Mouse (Mus musculus) bone marrow, adult 2 months (tissue): ENCODE data around the gene Glmn. TPM values are rescaled to one million over a fixed set of nuclear protein-coding genes. Genes with fewer than 3 reads are reported as not detected.

Experiments used
- H3K27ac ChIP-seq: fragments of 200-500 bp; 2 replicates; pipeline ENCODE4 v1.5.1; 2012; ENCODE audit warnings: low read depth, mild to moderate bottlenecking, control low read depth, inconsistent platforms, low read length; ENCODE audit not compliant: control insufficient read depth, poor library complexity, insufficient read depth
- H3K4me1 ChIP-seq: fragments of 200-500 bp; 2 replicates; pipeline ENCODE4 v1.6.1; 2011; ENCODE audit warnings: low read length; ENCODE audit not compliant: control insufficient read depth, insufficient read depth
- H3K4me3 ChIP-seq: fragments of 200-500 bp; replicated peaks from 2 replicates; pipeline ENCODE3; 2011; ENCODE audit warnings: mild to moderate bottlenecking, low read depth, low read length, control low read depth; ENCODE audit not compliant: control insufficient read depth
- CTCF ChIP-seq: fragments of 200-500 bp; IDR thresholded peaks from 2 replicates; pipeline ENCODE4 v1.5.1; 2011; ENCODE audit warnings: low read length, control low read depth; ENCODE audit not compliant: control insufficient read depth, insufficient read depth
- POLR2A ChIP-seq: fragments of 200-500 bp; IDR thresholded peaks from 2 replicates; pipeline ENCODE4 v1.6.1; 2011; ENCODE audit warnings: low read depth, mild to moderate bottlenecking, control low read depth, low read length, borderline replicate concordance; ENCODE audit not compliant: control insufficient read depth
- WGBS: fragments of 180-500 bp; shearing (Covaris S2); methylation state at CpG from one replicate; pipeline ENCODE4 v1.1.7; 2018; 5-methylcytosine and 5-hydroxymethylcytosine counted together
- polyA plus RNA-seq: library from polyadenylated mRNA; stranded (reverse); fragments of >200 nt; gene quantifications from 2 replicates; pipeline ENCODE4 v1.2.4, GENCODE M21; 2011; ENCODE audit warnings: low replicate concordance; ENCODE audit not compliant: missing spikeins, insufficient read depth, insufficient read length

Gene Glmn
- polyA plus RNA-seq, 1 experiment = 4.6 TPM

DNA sequence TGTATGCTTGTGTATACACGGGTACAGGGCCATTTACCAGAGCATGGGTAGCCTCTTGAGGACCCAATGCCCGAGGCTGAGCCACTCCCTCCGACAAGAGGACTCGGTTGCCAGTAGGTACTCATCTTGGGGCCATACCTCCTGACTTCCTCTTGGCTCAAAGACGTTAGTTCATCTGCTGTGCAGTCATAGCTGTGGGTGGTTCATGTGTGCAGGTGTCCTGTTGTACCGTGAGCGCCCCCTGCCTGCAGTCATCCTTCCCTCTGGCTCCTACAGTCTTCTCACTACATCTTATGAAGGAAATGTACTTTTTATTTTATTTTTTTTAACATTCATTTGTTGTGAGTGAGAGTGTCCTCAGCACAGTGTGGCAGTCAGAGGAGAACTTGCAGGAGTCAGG is 84.1 kb downstream of the Glmn start:
- 13% methylated on average over 7 of the region's 7 CpGs for WGBS
- peak; percentile 92 for TF ChIP-seq CTCF
- no peak for TF ChIP-seq POLR2A
- Histone ChIP-seq H3K4me3 (no peak overlapping the region), H3K4me1 (peaks cover 2% of the 10 kb centered on the region; the same call in 1 of the 2 replicates), H3K27ac (no peak overlapping the region)

- H3K27ac ChIP-seq = no peak overlapping the region
- TF ChIP-seq POLR2A (no peak), CTCF (no peak)
- H3K4me1 ChIP-seq = peaks cover 2% of the 10 kb centered on the region; the same call in 1 of the 2 replicates
- WGBS = 64% methylated on average over 2 of the region's 2 CpGs
- H3K4me3 ChIP-seq = no peak overlapping the region
Observed at GRCm38 (mm10) chr5:107511326-107511725, 86.4 kb downstream of the Glmn start.

DNA sequence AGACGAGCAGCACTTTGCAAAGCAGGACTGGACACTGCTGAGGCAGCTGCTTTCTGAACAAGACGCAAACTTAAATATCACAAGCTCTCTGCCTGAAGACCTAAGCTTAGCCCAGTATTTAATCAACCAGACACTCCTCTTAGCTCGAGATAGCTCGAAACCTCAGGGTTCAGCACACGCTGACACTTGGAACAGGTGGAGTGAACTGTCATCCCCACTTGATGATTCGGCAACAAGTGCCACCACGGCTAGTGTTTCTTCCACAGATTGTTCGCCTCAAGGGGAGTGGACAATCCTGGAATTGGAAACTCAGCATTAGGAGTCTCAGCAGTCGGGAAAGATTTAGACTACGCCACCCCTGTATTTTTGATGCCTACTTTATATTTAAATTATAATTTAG is 87.2 kb downstream of the Glmn start:
- WGBS = 85% methylated on average over 10 of the region's 10 CpGs
- no peak overlapping the region for H3K27ac ChIP-seq
- no peak overlapping the region for H3K4me3 ChIP-seq
- H3K4me1 ChIP-seq = peaks cover 2% of the 10 kb centered on the region; the same call in 1 of the 2 replicates
- TF ChIP-seq POLR2A = no peak
- no peak for TF ChIP-seq CTCF

DNA sequence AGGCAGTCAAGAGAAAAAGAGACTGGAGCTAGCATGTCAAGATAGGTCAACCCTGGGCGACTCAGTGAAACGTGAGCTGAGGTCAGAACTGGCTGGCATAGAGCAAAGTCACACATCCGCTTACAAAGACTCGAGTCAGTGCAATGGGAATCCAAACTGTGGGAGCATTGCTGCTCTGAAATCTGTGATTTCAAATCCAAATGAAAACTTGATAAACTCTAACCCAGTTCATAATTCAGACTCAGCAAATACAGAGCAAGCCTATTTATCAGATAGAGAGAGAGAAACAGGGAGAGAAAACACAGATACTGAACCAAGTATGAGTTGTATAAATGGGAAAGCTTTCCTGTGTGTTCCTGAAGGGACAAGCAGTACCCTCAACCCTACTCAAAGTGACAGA is 90.4 kb downstream of the Glmn start, which contains the start of gene Gm42669:
Gm42669 (plus strand) TSS at position 301 of the 400 bp plus-strand sequence.
- TF ChIP-seq POLR2A (no peak), CTCF (no peak)
- WGBS = 87% methylated on average over 4 of the region's 4 CpGs
- Histone ChIP-seq H3K27ac (no peak within 1 kb of the TSS), H3K4me3 (no peak within 1 kb of the TSS), H3K4me1 (no peaks in the 10 kb centered on the region; the same call in 1 of the 2 replicates)

DNA sequence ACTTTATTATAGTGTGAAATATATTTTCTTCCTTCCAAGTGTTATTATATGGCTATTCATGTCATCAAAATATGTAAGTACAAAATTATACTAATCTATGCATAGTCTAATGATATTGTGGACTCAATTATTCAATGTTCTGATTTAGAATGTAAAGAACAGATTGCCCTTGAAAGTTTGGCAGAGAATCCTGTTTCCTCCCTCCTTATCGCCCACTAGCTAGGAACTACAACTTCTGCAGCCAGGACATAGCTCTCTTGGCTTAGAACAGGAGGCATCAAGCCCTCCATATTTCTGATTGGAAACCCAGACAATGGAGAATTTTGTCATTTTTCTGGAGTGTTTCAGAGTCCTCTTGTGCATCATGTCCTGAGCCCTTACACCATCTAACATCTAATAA is 96.9 kb downstream of the Glmn start:
- TF ChIP-seq CTCF = no peak
- no peak for TF ChIP-seq POLR2A
- Histone ChIP-seq H3K4me1 (no peaks in the 10 kb centered on the region; the same call in 1 of the 2 replicates), H3K27ac (no peak overlapping the region), H3K4me3 (no peak overlapping the region)
- WGBS = 77% methylated on average over 1 of the region's 1 CpGs

DNA sequence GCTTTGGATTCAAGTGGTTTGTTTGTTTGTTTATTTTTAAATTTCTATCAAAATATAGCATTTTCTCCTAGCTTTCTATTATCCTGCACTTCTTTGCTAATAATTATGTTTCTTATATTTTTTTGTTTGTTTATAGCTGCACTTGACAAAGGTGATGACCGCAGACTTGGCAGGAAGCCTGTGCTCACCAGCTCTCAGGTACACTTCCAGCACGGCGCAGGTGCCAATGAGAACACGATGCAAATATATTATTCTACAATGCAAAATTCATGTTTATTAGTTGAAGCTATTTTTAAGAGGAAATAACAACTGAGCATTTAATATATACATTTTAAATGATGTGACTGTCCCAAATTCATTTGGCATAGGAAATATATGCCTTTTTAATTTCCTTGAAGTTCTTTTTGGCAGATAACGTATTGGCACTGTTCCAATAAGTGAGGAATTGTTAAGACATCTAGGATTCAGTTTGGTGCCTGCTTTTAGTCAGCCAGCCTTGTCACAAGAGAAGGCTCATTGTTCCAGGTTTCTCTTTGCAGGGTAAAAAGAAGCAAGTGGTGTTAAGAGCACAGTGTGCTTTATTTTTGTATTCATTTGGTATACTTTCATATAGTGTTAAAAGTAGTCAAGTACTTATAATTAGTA is 97.7 kb downstream of the Glmn start:
- Histone ChIP-seq H3K27ac (no peak overlapping the region), H3K4me3 (no peak overlapping the region), H3K4me1 (no peaks in the 10 kb centered on the region; the same call in 1 of the 2 replicates)
- 86% methylated on average over 5 of the region's 5 CpGs for WGBS
- TF ChIP-seq CTCF (no peak), POLR2A (no peak)

Other genes starting within 250 kb of the Glmn start
- not detected in 2 replicates for gene Ephx4, start 195.2 kb downstream of the Glmn start, polyA plus RNA-seq
- not detected in 2 replicates for gene Lpcat2b, start 166.3 kb downstream of the Glmn start, polyA plus RNA-seq
- 2.9 and 3.5 TPM in 2 replicates for gene Btbd8, start 159.9 kb downstream of the Glmn start, polyA plus RNA-seq
- not detected in 2 replicates for gene Gm42669, start 90.3 kb downstream of the Glmn start, polyA plus RNA-seq
- not detected in 2 replicates for gene 1700028K03Rik, start 63.2 kb downstream of the Glmn start, polyA plus RNA-seq
- gene Rpap2, start 515 bp downstream of the Glmn start, polyA plus RNA-seq = 3.8 and 6.0 TPM in 2 replicates
- gene Gfi1, start 128.1 kb upstream of the Glmn start, polyA plus RNA-seq = 9.0 and 21.1 TPM in 2 replicates
- not detected in 2 replicates for gene Ube2d2b, start 232.2 kb upstream of the Glmn start, polyA plus RNA-seq